Mouse (Mus musculus) cerebral cortex, adult 2 months (tissue): ENCODE data around the gene Man2a2.

Experiments used
- WGBS: fragments of 180-500 bp; shearing (Covaris S2); methylation state at CpG from one replicate; pipeline ENCODE4 v1.1.7; 2018; 5-methylcytosine and 5-hydroxymethylcytosine counted together

The Man2a2 gene

GRCm38 (mm10) chr7:80398654-80399444 is 27.7 kb upstream of the Man2a2 start:
- 51% methylated on average over 9 of the region's 9 CpGs for WGBS

- WGBS: 53% methylated on average over 9 of the region's 9 CpGs
These were observed 26.8 kb upstream of the Man2a2 start for GRCm38 (mm10) chr7:80397986-80398385.

GRCm38 (mm10) chr7:80396427-80396826 is 25.3 kb upstream of the Man2a2 start:
- WGBS: 76% methylated on average over 4 of the region's 4 CpGs

GRCm38 (mm10) chr7:80394600-80394999 is 23.4 kb upstream of the Man2a2 start:
- 96% methylated on average over 4 of the region's 4 CpGs for WGBS

GRCm38 (mm10) chr7:80392119-80392518 is 20.9 kb upstream of the Man2a2 start:
- WGBS: 93% methylated on average over 15 of the region's 15 CpGs

GRCm38 (mm10) chr7:80387633-80388543 is 16.7 kb upstream of the Man2a2 start, which contains the start of gene Fes:
TSS of gene Fes (minus strand) at chr7:80387946.
- 47% methylated on average over 33 of the region's 33 CpGs for WGBS

GRCm38 (mm10) chr7:80387033-80387632 is 16.0 kb upstream of the Man2a2 start:
- 64% methylated on average over 17 of the region's 17 CpGs for WGBS

GRCm38 (mm10) chr7:80386235-80386930 is 15.2 kb upstream of the Man2a2 start:
- WGBS: 42% methylated on average over 18 of the region's 18 CpGs

GRCm38 (mm10) chr7:80382919-80383318 is 11.7 kb upstream of the Man2a2 start:
- WGBS: 82% methylated on average over 11 of the region's 11 CpGs

- 60% methylated on average over 13 of the region's 13 CpGs for WGBS
These were observed 8.4 kb upstream of the Man2a2 start for GRCm38 (mm10) chr7:80379531-80379930.

- WGBS: 33% methylated on average over 6 of the region's 6 CpGs
These were observed 6.3 kb upstream of the Man2a2 start for GRCm38 (mm10) chr7:80377471-80377870.

GRCm38 (mm10) chr7:80376192-80376591 is 5.0 kb upstream of the Man2a2 start:
- WGBS: 56% methylated on average over 10 of the region's 10 CpGs

GRCm38 (mm10) chr7:80375376-80376039 is 4.3 kb upstream of the Man2a2 start:
- WGBS: 90% methylated on average over 9 of the region's 9 CpGs

- WGBS: 99% methylated on average over 3 of the region's 3 CpGs
These were observed 3.6 kb upstream of the Man2a2 start for GRCm38 (mm10) chr7:80374733-80375132.

GRCm38 (mm10) chr7:80374280-80374679 is 3.1 kb upstream of the Man2a2 start:
- WGBS: 66% methylated on average over 3 of the region's 3 CpGs

GRCm38 (mm10) chr7:80373850-80374249 is 2.7 kb upstream of the Man2a2 start:
- WGBS: 69% methylated on average over 12 of the region's 12 CpGs

GRCm38 (mm10) chr7:80373352-80373751 is 2.2 kb upstream of the Man2a2 start:
- 88% methylated on average over 4 of the region's 4 CpGs for WGBS

- WGBS: 76% methylated on average over 2 of the region's 2 CpGs
These were observed 1.5 kb upstream of the Man2a2 start for GRCm38 (mm10) chr7:80372667-80373066.

GRCm38 (mm10) chr7:80372166-80372565 is 991 bp upstream of the Man2a2 start:
- 84% methylated on average over 3 of the region's 3 CpGs for WGBS

- WGBS: 1% methylated on average over 31 of the region's 31 CpGs
These were observed 530 bp downstream of the Man2a2 start for GRCm38 (mm10) chr7:80370649-80371040.

- 20% methylated on average over 4 of the region's 4 CpGs for WGBS
These were observed 1.2 kb downstream of the Man2a2 start for GRCm38 (mm10) chr7:80369967-80370431.
